Mouse (Mus musculus): ENCODE results near the gene Slc22a1. TPM values are rescaled to one million over a fixed set of nuclear protein-coding genes. Genes with fewer than 3 reads are reported as not detected.
"Not testable (repeated sequence)": the region's sequence is repeated elsewhere in the genome, so short reads cannot be mapped to it uniquely, and the experiment has no call there.

The Slc22a1 gene
- total RNA-seq, 2 experiments from 2014 or later, result not detected

GRCm38 (mm10) chr17:12684928-12685624 is 9.4 kb upstream of the Slc22a1 start:
- no peak for DNase-seq

GRCm38 (mm10) chr17:12684412-12684811 is 8.8 kb upstream of the Slc22a1 start:
- no peak for DNase-seq

GRCm38 (mm10) chr17:12683582-12683981 is 8.0 kb upstream of the Slc22a1 start:
- DNase-seq, result no peak

GRCm38 (mm10) chr17:12678261-12678660 is 2.6 kb upstream of the Slc22a1 start:
- DNase-seq, result no peak

GRCm38 (mm10) chr17:12677139-12677538 is 1.5 kb upstream of the Slc22a1 start:
- no peak for DNase-seq

GRCm38 (mm10) chr17:12674980-12675379 is 649 bp downstream of the Slc22a1 start:
- not testable (repeated sequence) for DNase-seq

- DNase-seq, result no peak
Observed at GRCm38 (mm10) chr17:12673871-12674270, 1.8 kb downstream of the Slc22a1 start.

GRCm38 (mm10) chr17:12672285-12672790 is 3.3 kb downstream of the Slc22a1 start:
- no peak for DNase-seq

- DNase-seq, result no peak
Observed at GRCm38 (mm10) chr17:12671029-12671605, 4.5 kb downstream of the Slc22a1 start.

- no peak for DNase-seq
Observed at GRCm38 (mm10) chr17:12669363-12669679, 6.3 kb downstream of the Slc22a1 start.

GRCm38 (mm10) chr17:12668478-12669362 is 6.9 kb downstream of the Slc22a1 start:
- no peak for DNase-seq

GRCm38 (mm10) chr17:12664156-12664555 is 11.5 kb downstream of the Slc22a1 start:
- no peak for DNase-seq

- DNase-seq, result no peak
Observed at GRCm38 (mm10) chr17:12660572-12661260, 14.9 kb downstream of the Slc22a1 start.

- no peak for DNase-seq
Observed at GRCm38 (mm10) chr17:12659233-12659632, 16.4 kb downstream of the Slc22a1 start.

- no peak for DNase-seq
Observed at GRCm38 (mm10) chr17:12658784-12659183, 16.8 kb downstream of the Slc22a1 start.

- no peak for DNase-seq
Observed at GRCm38 (mm10) chr17:12655826-12656225, 19.8 kb downstream of the Slc22a1 start.

GRCm38 (mm10) chr17:12654061-12654460 is 21.6 kb downstream of the Slc22a1 start:
- DNase-seq, result no peak

- DNase-seq, result no peak
Observed at GRCm38 (mm10) chr17:12652604-12653003, 23.0 kb downstream of the Slc22a1 start.

- DNase-seq, result no peak
Observed at GRCm38 (mm10) chr17:12645461-12645860, 30.2 kb downstream of the Slc22a1 start.

- no peak for DNase-seq
Observed at GRCm38 (mm10) chr17:12641087-12641486, 34.5 kb downstream of the Slc22a1 start.

- DNase-seq, result no peak
Observed at GRCm38 (mm10) chr17:12639585-12639984, 36.0 kb downstream of the Slc22a1 start.

- DNase-seq, result no peak
Observed at GRCm38 (mm10) chr17:12634814-12635213, 40.8 kb downstream of the Slc22a1 start.

All from gastrocnemius, postnatal 10 days (tissue).